Mouse (Mus musculus): ENCODE data around the gene Gm45716.

Gm45716 gene

GRCm38 (mm10) chr11:90214246-90214645 is 26.8 kb downstream of the Gm45716 start:
- no peak for DNase-seq (ENCODE audit: low spot score)

- DNase-seq (ENCODE audit: low spot score), result no peak
These were observed 32.7 kb downstream of the Gm45716 start for GRCm38 (mm10) chr11:90220022-90220645.

GRCm38 (mm10) chr11:90220750-90221149 is 33.3 kb downstream of the Gm45716 start:
- no peak for DNase-seq (ENCODE audit: low spot score)

- no peak for DNase-seq (ENCODE audit: low spot score)
These were observed 37.5 kb downstream of the Gm45716 start for GRCm38 (mm10) chr11:90224914-90225470.

GRCm38 (mm10) chr11:90227000-90227922 is 39.8 kb downstream of the Gm45716 start:
- DNase-seq (ENCODE audit: low spot score), result no peak

GRCm38 (mm10) chr11:90228251-90228949 is 40.9 kb downstream of the Gm45716 start:
- DNase-seq (ENCODE audit: low spot score), result no peak

- no peak for DNase-seq (ENCODE audit: low spot score)
These were observed 42.3 kb downstream of the Gm45716 start for GRCm38 (mm10) chr11:90229800-90230199.

GRCm38 (mm10) chr11:90230671-90231070 is 43.2 kb downstream of the Gm45716 start:
- DNase-seq (ENCODE audit: low spot score), result no peak

- no peak for DNase-seq (ENCODE audit: low spot score)
These were observed 44.1 kb downstream of the Gm45716 start for GRCm38 (mm10) chr11:90231631-90232030.

- DNase-seq (ENCODE audit: low spot score), result no peak
These were observed 45.2 kb downstream of the Gm45716 start for GRCm38 (mm10) chr11:90232685-90233084.

- DNase-seq (ENCODE audit: low spot score), result no peak
These were observed 47.7 kb downstream of the Gm45716 start for GRCm38 (mm10) chr11:90235221-90235620.

GRCm38 (mm10) chr11:90237616-90238015 is 50.1 kb downstream of the Gm45716 start:
- DNase-seq (ENCODE audit: low spot score), result no peak

- no peak for DNase-seq (ENCODE audit: low spot score)
These were observed 51.2 kb downstream of the Gm45716 start for GRCm38 (mm10) chr11:90238657-90239056.

GRCm38 (mm10) chr11:90240652-90241330 is 53.3 kb downstream of the Gm45716 start:
- DNase-seq (ENCODE audit: low spot score), result no peak

- no peak for DNase-seq (ENCODE audit: low spot score)
These were observed 54.4 kb downstream of the Gm45716 start for GRCm38 (mm10) chr11:90241874-90242273.

- DNase-seq (ENCODE audit: low spot score), result no peak
These were observed 55.8 kb downstream of the Gm45716 start for GRCm38 (mm10) chr11:90243300-90243699.

- no peak for DNase-seq (ENCODE audit: low spot score)
These were observed 58.1 kb downstream of the Gm45716 start for GRCm38 (mm10) chr11:90245630-90246029.

- no peak for DNase-seq (ENCODE audit: low spot score)
These were observed 59.2 kb downstream of the Gm45716 start for GRCm38 (mm10) chr11:90246676-90247075.

- DNase-seq (ENCODE audit: low spot score), result no peak
These were observed 60.3 kb downstream of the Gm45716 start for GRCm38 (mm10) chr11:90247793-90248192.

- DNase-seq (ENCODE audit: low spot score), result peak; percentile 98
These were observed 61.7 kb downstream of the Gm45716 start, which contains the start of gene Mmd for GRCm38 (mm10) chr11:90249025-90249650. TSS of gene Mmd (plus strand) at chr11:90249456.

GRCm38 (mm10) chr11:90249701-90250141 is 62.2 kb downstream of the Gm45716 start:
- DNase-seq (ENCODE audit: low spot score), result no peak
